In the genomic region with DNA sequence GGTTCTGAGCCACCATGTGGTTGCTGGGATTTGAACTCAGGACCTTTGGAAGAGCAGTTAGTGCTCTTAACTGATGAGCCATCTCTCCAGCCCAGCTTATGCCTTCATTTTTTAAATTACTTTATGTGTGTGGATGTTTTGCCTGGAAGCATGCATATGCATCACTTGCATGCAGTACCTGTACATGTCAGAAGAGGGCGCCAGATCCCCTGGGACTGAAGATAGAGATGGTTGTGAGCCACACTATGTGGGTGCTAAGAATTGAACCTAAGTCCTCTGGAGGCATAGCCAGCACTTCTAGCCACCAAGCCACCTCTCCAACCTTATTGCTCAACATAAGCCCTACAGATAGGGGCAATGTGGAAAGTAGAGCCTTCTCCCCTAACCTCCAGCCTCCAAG, we compare ENCODE assay signal across 15 mouse cellular contexts. TPM values are rescaled to one million over a fixed set of nuclear protein-coding genes. Genes with fewer than 3 reads are reported as not detected.
DNase-seq lines count a peak whose midpoint lies in the region; ATAC-seq and TF ChIP-seq lines count a peak whose summit lies in the region.
"Had no signal": no experiment of that assay in that cellular context is flagged by ENCODE, and none has a peak within 500 bp of the region (broad histone marks: within the 10 kb centered on the region; RNA-seq: fewer than 3 reads in every experiment).

No protein-coding gene starts in this region.

- no peak overlapping the region for H3K27ac ChIP-seq in liver, embryonic 12.5 days
- no peak overlapping the region for H3K27ac ChIP-seq in midbrain, embryonic 14.5 days (replicated peaks; ENCODE audit: low read depth, low read length)
- no peak overlapping the region for H3K27ac ChIP-seq in midbrain, embryonic 16.5 days (ENCODE audit: low read length)
- H3K27ac ChIP-seq: forebrain, embryonic 13.5 days; macrophage had no signal

- 39% methylated on average over 1 of the region's 1 CpGs for WGBS in liver, embryonic 12.5 days (ENCODE audit: insufficient replicate concordance)
- WGBS in midbrain, embryonic 14.5 days = 64% methylated on average over 1 of the region's 1 CpGs
- 54% methylated on average over 1 of the region's 1 CpGs for WGBS in midbrain, embryonic 16.5 days

- H3K9me3 ChIP-seq in liver, embryonic 12.5 days (replicated peaks) = peaks cover 10% of the 10 kb centered on the region
- H3K9me3 ChIP-seq in midbrain, embryonic 14.5 days (ENCODE audit: control insufficient read depth, low read length) = 0 out of 2 replicates have a peak, but pooled peaks cover 3% of the 10 kb centered on the region
- no peaks in the 10 kb centered on the region for H3K9me3 ChIP-seq in midbrain, embryonic 16.5 days (replicated peaks; ENCODE audit: control insufficient read depth, low read length, poor library complexity, severe bottlenecking)

- H3K36me3 ChIP-seq in liver, embryonic 12.5 days = no peaks in the 10 kb centered on the region
- no peaks in the 10 kb centered on the region for H3K36me3 ChIP-seq in C2C12 (ENCODE audit: control insufficient read depth, insufficient read depth)
- no peaks in the 10 kb centered on the region for H3K36me3 ChIP-seq in midbrain, embryonic 14.5 days (ENCODE audit: control insufficient read depth, insufficient read depth, low read length)
- no peaks in the 10 kb centered on the region for H3K36me3 ChIP-seq in midbrain, embryonic 16.5 days (ENCODE audit: control insufficient read depth, insufficient read depth, low read length)

- H3K9ac ChIP-seq in liver, embryonic 12.5 days = no peak overlapping the region
- H3K9ac ChIP-seq in midbrain, embryonic 14.5 days (replicated peaks; ENCODE audit: low read length) = no peak overlapping the region
- H3K9ac ChIP-seq in midbrain, embryonic 16.5 days (ENCODE audit: low read depth, low read length) = no peak overlapping the region
- H3K9ac ChIP-seq: forebrain, embryonic 13.5 days had no signal

- TF ChIP-seq CTCF in C2C12 (IDR thresholded peaks at IDR 0.05; ENCODE audit: control insufficient read depth, insufficient read depth, insufficient read length) = no peak

- H3K27me3 ChIP-seq in liver, embryonic 12.5 days (replicated peaks) = peaks cover 30% of the 10 kb centered on the region
- no peaks in the 10 kb centered on the region for H3K27me3 ChIP-seq in C2C12 (ENCODE audit: control insufficient read depth, insufficient read depth, insufficient read length)
- H3K27me3 ChIP-seq in midbrain, embryonic 14.5 days (ENCODE audit: control insufficient read depth, insufficient read depth, low read length) = no peaks in the 10 kb centered on the region
- no peaks in the 10 kb centered on the region for H3K27me3 ChIP-seq in midbrain, embryonic 16.5 days (ENCODE audit: control insufficient read depth, insufficient read depth, low read depth, low read length)
- H3K27me3 ChIP-seq: forebrain, embryonic 13.5 days had no signal

- no peak for ATAC-seq in liver, embryonic 12.5 days
- ATAC-seq in midbrain, embryonic 14.5 days (ENCODE audit: low FRiP score, low TSS enrichment) = no peak
- ATAC-seq in midbrain, embryonic 16.5 days = no peak
- ATAC-seq: activated CD4-positive, CD25-positive, alpha-beta regulatory T cell, adult 4 months; forebrain, embryonic 13.5 days had no signal

- DNase-seq in liver = peak; percentile 48
- peak; percentile 24 for DNase-seq in A20 (ENCODE audit: low read depth, low spot score)
- DNase-seq in c-Kit-negative CD71-positive TER-119-positive erythroid progenitor cells, embryonic 14.5 days (ENCODE audit: low read depth, low spot score) = peak; percentile 29
- no peak for DNase-seq in midbrain, embryonic 14.5 days
- no peak for DNase-seq in adipocyte (ENCODE audit: low spot score)

- no peak overlapping the region for H3ac ChIP-seq in C2C12 (ENCODE audit: control insufficient read depth, insufficient read length, low read depth)

- H3K4me1 ChIP-seq in liver, embryonic 12.5 days = peaks cover 41% of the 10 kb centered on the region
- H3K4me1 ChIP-seq in midbrain, embryonic 14.5 days (ENCODE audit: control insufficient read depth, insufficient read depth, low read length) = no peaks in the 10 kb centered on the region
- no peaks in the 10 kb centered on the region for H3K4me1 ChIP-seq in midbrain, embryonic 16.5 days (ENCODE audit: control insufficient read depth, insufficient read depth, low read length)

- no peaks in the 10 kb centered on the region for H3K79me2 ChIP-seq in C2C12 (ENCODE audit: control insufficient read depth, insufficient read depth)

- no peak overlapping the region for H3K4me2 ChIP-seq in liver, embryonic 12.5 days
- H3K4me2 ChIP-seq in midbrain, embryonic 14.5 days (ENCODE audit: low read length) = no peak overlapping the region
- H3K4me2 ChIP-seq in midbrain, embryonic 16.5 days (ENCODE audit: low read length) = no peak overlapping the region
- H3K4me2 ChIP-seq: forebrain, embryonic 13.5 days had no signal

- H3K79me3 ChIP-seq in C2C12 (ENCODE audit: low read depth) = no peaks in the 10 kb centered on the region

- H3K4me3 ChIP-seq in liver, embryonic 12.5 days = no peak overlapping the region
- H3K4me3 ChIP-seq in C2C12 (ENCODE audit: insufficient read depth, poor library complexity, severe bottlenecking) = no peak overlapping the region
- no peak overlapping the region for H3K4me3 ChIP-seq in midbrain, embryonic 14.5 days (replicated peaks; ENCODE audit: low read depth, low read length)
- H3K4me3 ChIP-seq in midbrain, embryonic 16.5 days (ENCODE audit: low read depth, low read length) = no peak overlapping the region
- H3K4me3 ChIP-seq: forebrain, embryonic 13.5 days had no signal

TF ChIP-seq in C2C12, 6 proteins besides CTCF, POLR2A, EP300 and RAD21:
- no peak for TF ChIP-seq USF1 (IDR thresholded peaks at IDR 0.05; ENCODE audit: low read depth)
- no peak for TF ChIP-seq MYOD1 (IDR thresholded peaks at IDR 0.05; ENCODE audit: control insufficient read depth, insufficient read length, low read depth)
- peak; percentile 14 for TF ChIP-seq MAX (IDR thresholded peaks at IDR 0.05)
- TF ChIP-seq CEBPB (IDR thresholded peaks at IDR 0.05; ENCODE audit: low read depth) = no peak

RNA-seq across cellular contexts. Expression of gene Tha1, which starts 42.1 kb away (rescaled TPM):
- 1.7 TPM in 2 replicates for polyA plus RNA-seq in liver, embryonic 12.5 days (2016; fragmentation: Nextera tagmentation; extraction: Ambion mirVana)
- 1.4 TPM for polyA plus RNA-seq in C2C12 (2012; fragmentation: generic; extraction: Trizol)
- 2.3 and 3.1 TPM in 2 replicates for polyA plus RNA-seq in midbrain, embryonic 14.5 days (2014; fragmentation: Nextera tagmentation; extraction: Ambion mirVana)
- 4.2 and 5.0 TPM in 2 replicates for polyA plus RNA-seq in midbrain, embryonic 16.5 days (2015; fragmentation: Nextera tagmentation; extraction: Ambion mirVana)

RNA-seq across cellular contexts. Expression of gene Socs3, which starts 54.5 kb away (rescaled TPM):
- polyA plus RNA-seq in liver, embryonic 12.5 days (2016; fragmentation: Nextera tagmentation; extraction: Ambion mirVana) = 8.6 and 9.8 TPM in 2 replicates
- polyA plus RNA-seq in C2C12 (2012; fragmentation: generic; extraction: Trizol) = 12.5 TPM
- polyA plus RNA-seq in midbrain, embryonic 14.5 days (2014; fragmentation: Nextera tagmentation; extraction: Ambion mirVana) = 4.3 and 7.2 TPM in 2 replicates
- polyA plus RNA-seq in midbrain, embryonic 16.5 days (2015; fragmentation: Nextera tagmentation; extraction: Ambion mirVana) = 5.9 and 7.2 TPM in 2 replicates

RNA-seq across cellular contexts. Expression of gene Tmem235, which starts 54.8 kb away (rescaled TPM):
- not detected in 2 replicates for polyA plus RNA-seq in liver, embryonic 12.5 days (2016; fragmentation: Nextera tagmentation; extraction: Ambion mirVana)
- 0.05 TPM for polyA plus RNA-seq in C2C12 (2012; fragmentation: generic; extraction: Trizol)
- not detected in 2 replicates for polyA plus RNA-seq in midbrain, embryonic 14.5 days (2014; fragmentation: Nextera tagmentation; extraction: Ambion mirVana)
- not detected in 2 replicates for polyA plus RNA-seq in midbrain, embryonic 16.5 days (2015; fragmentation: Nextera tagmentation; extraction: Ambion mirVana)
- polyA plus RNA-seq: activated CD4-positive, CD25-positive, alpha-beta regulatory T cell, adult 4 months; forebrain, embryonic 13.5 days; gonadal fat pad, adult 2 months; hindbrain, embryonic 11.5 days; kidney, embryonic 16.5 days; macrophage; neural tube, embryonic 11.5 days had no signal

Comparison
In these comparisons a context has a peak if more than half of its experiments do, and no peak if none do; other contexts are left out.
1. DNase-seq: peak in liver (single experiment), A20 (single experiment) and c-Kit-negative CD71-positive TER-119-positive erythroid progenitor cells, embryonic 14.5 days (single experiment); none in midbrain, embryonic 14.5 days (single experiment) and adipocyte (single experiment).